Mouse (Mus musculus) MEL (cell line): ENCODE measurements at regions not wholly inside any gene's neighbourhood (a gene's known extent, or its start where the extent isn't known, plus 50 kb on each side); places are given as distances from the start of the nearest gene placed in this dataset.

Experiments
- DNase-seq: peaks from one replicate; pipeline ENCODE4 v3.0.0; 2011; ENCODE audit warnings: low read depth, low spot score
- H3K27ac ChIP-seq: 2 replicates; pipeline ENCODE4 v1.5.1; 2012; ENCODE audit warnings: low read depth, mild to moderate bottlenecking, control low read depth, low read length, moderate library complexity; ENCODE audit not compliant: control insufficient read depth
- H3K27me3 ChIP-seq, 2 experiments: fragments of 150-350 bp in 1 of 2; sonication (generic) in 1 of 2; 2 replicates each; pipeline ENCODE4 v1.6.1; 2012; ENCODE audit warnings: low read length in 2 of 2, mild to moderate bottlenecking in 2 of 2, improper control_type of control experiment in 1 of 2, moderate library complexity in 1 of 2; ENCODE audit not compliant: insufficient read depth in 2 of 2, control insufficient read depth in 1 of 2
- H3K36me3 ChIP-seq, 2 experiments: 2 replicates each; pipeline ENCODE4 v1.6.1; 2012 to 2014; ENCODE audit warnings: low read length in 2 of 2, improper control_type of control experiment in 1 of 2, inconsistent platforms in 1 of 2, mild to moderate bottlenecking in 1 of 2; ENCODE audit not compliant: insufficient read depth in 2 of 2, control insufficient read depth in 1 of 2
- H3K4me1 ChIP-seq, 2 experiments: fragments of 150-350 bp in 1 of 2; sonication (generic) in 1 of 2; 2 replicates each; pipeline ENCODE4 v1.6.1; 2012; ENCODE audit warnings: low read length in 2 of 2, improper control_type of control experiment in 1 of 2, mild to moderate bottlenecking in 1 of 2; ENCODE audit not compliant: insufficient read depth in 2 of 2, control insufficient read depth in 1 of 2
- H3K4me3 ChIP-seq, 2 experiments: fragments of 150-350 bp in 1 of 2; sonication (generic) in 1 of 2; 2 replicates each; pipeline ENCODE4 v1.5.1; 2012; ENCODE audit warnings: low read depth in 2 of 2, low read length in 2 of 2, mild to moderate bottlenecking in 2 of 2, moderate library complexity in 2 of 2, control low read depth in 1 of 2, improper control_type of control experiment in 1 of 2; ENCODE audit not compliant: control insufficient read depth in 1 of 2, insufficient read depth in 1 of 2
- H3K79me2 ChIP-seq: 2 replicates; pipeline ENCODE4 v1.6.1; 2012; ENCODE audit warnings: mild to moderate bottlenecking, low read length, moderate library complexity; ENCODE audit not compliant: control insufficient read depth, poor library complexity, insufficient read depth
- H3K9ac ChIP-seq: 2 replicates; pipeline ENCODE4 v1.6.1; 2012; ENCODE audit warnings: low read depth, mild to moderate bottlenecking, control low read depth, low read length, moderate library complexity; ENCODE audit not compliant: control insufficient read depth, poor library complexity, severe bottlenecking
- H3K9me3 ChIP-seq: fragments of 150-350 bp; sonication (generic); replicated peaks from 2 replicates; pipeline ENCODE4 v1.6.1; 2012; ENCODE audit warnings: mild to moderate bottlenecking, low read length, improper control_type of control experiment, moderate library complexity; ENCODE audit not compliant: insufficient read depth
- CHD1 ChIP-seq: IDR thresholded peaks from 2 replicates; pipeline ENCODE4 v1.6.1; 2012; ENCODE audit warnings: low read depth, mild to moderate bottlenecking, inconsistent platforms, low read length, improper control_type of control experiment
- CHD2 ChIP-seq: IDR thresholded peaks from 2 replicates; pipeline ENCODE4 v1.6.1; 2011; ENCODE audit warnings: low read length, improper control_type of control experiment
- CTCF ChIP-seq, 3 experiments: IDR thresholded peaks in 2 of 3; conservative IDR thresholded peaks in 1 of 3; 2 replicates each; pipeline ENCODE4 v1.5.1; 2011 to 2012; ENCODE audit warnings: low read length in 3 of 3, low read depth in 2 of 3, mild to moderate bottlenecking in 2 of 3, improper control_type of control experiment in 1 of 3, inconsistent platforms in 1 of 3, mixed read lengths in 1 of 3, moderate library complexity in 1 of 3; ENCODE audit not compliant: control insufficient read depth in 1 of 3, insufficient read depth in 1 of 3, poor library complexity in 1 of 3, severe bottlenecking in 1 of 3
- EP300 ChIP-seq, 2 experiments: IDR thresholded peaks; 2 replicates each; pipeline ENCODE4 v1.6.1; 2011; ENCODE audit warnings: improper control_type of control experiment in 2 of 2, low read length in 2 of 2, low read depth in 1 of 2, mild to moderate bottlenecking in 1 of 2
- ETS1 ChIP-seq: IDR thresholded peaks from 2 replicates; pipeline ENCODE4 v1.6.1; 2012; ENCODE audit warnings: low read depth, mild to moderate bottlenecking, inconsistent platforms, low read length, improper control_type of control experiment, moderate library complexity
- GABPA ChIP-seq: IDR thresholded peaks from 2 replicates; pipeline ENCODE4 v1.6.1; 2012; ENCODE audit warnings: low read depth, mild to moderate bottlenecking, inconsistent platforms, low read length, improper control_type of control experiment, moderate library complexity
- GATA1 ChIP-seq: IDR thresholded peaks from 2 replicates; pipeline ENCODE4 v1.6.1; 2011; ENCODE audit warnings: low read depth, low read length, improper control_type of control experiment
- KAT2A ChIP-seq: conservative IDR thresholded peaks from 2 replicates; pipeline ENCODE4 v1.6.1; 2012; ENCODE audit warnings: low read depth, low read length, improper control_type of control experiment, inconsistent platforms
- MAFK ChIP-seq: IDR thresholded peaks from 2 replicates; pipeline ENCODE4 v1.6.1; 2011; ENCODE audit warnings: low read depth, mild to moderate bottlenecking, low read length, improper control_type of control experiment, borderline replicate concordance
- MAX ChIP-seq: IDR thresholded peaks from 2 replicates; pipeline ENCODE4 v1.6.1; 2011; ENCODE audit warnings: low read length, improper control_type of control experiment
- MXI1 ChIP-seq: IDR thresholded peaks from 2 replicates; pipeline ENCODE4 v1.6.1; 2011; ENCODE audit warnings: mild to moderate bottlenecking, low read depth, low read length, improper control_type of control experiment
- MYB ChIP-seq: IDR thresholded peaks from 2 replicates; pipeline ENCODE4 v1.6.1; 2011; ENCODE audit warnings: mild to moderate bottlenecking, low read depth, low read length, improper control_type of control experiment
- MYC ChIP-seq: IDR thresholded peaks from 2 replicates; pipeline ENCODE4 v1.6.1; 2011; ENCODE audit warnings: low read depth, mild to moderate bottlenecking, low read length, improper control_type of control experiment, moderate library complexity
- NELFE ChIP-seq: IDR thresholded peaks from 2 replicates; pipeline ENCODE4 v1.6.1; 2011; ENCODE audit warnings: low read depth, low read length, improper control_type of control experiment
- POLR2A ChIP-seq, 2 experiments: IDR thresholded peaks; 2 replicates each; pipeline ENCODE4 v1.6.1; 2011 to 2012; ENCODE audit warnings: low read length in 2 of 2, mild to moderate bottlenecking in 2 of 2, control low read depth in 1 of 2, improper control_type of control experiment in 1 of 2, low read depth in 1 of 2, moderate library complexity in 1 of 2; ENCODE audit not compliant: control insufficient read depth in 1 of 2, insufficient read depth in 1 of 2, poor library complexity in 1 of 2
- POLR2AphosphoS2 ChIP-seq: IDR thresholded peaks from 2 replicates; pipeline ENCODE4 v1.6.1; 2011; ENCODE audit warnings: low read length, improper control_type of control experiment
- RAD21 ChIP-seq: IDR thresholded peaks from 2 replicates; pipeline ENCODE4 v1.6.1; 2011; ENCODE audit warnings: mild to moderate bottlenecking, low read depth, low read length, improper control_type of control experiment
- SMC3 ChIP-seq: IDR thresholded peaks from 2 replicates; pipeline ENCODE4 v1.6.1; 2011; ENCODE audit warnings: low read depth, low read length, improper control_type of control experiment
- TBP ChIP-seq: IDR thresholded peaks from 2 replicates; pipeline ENCODE4 v1.8.0; 2011; ENCODE audit warnings: low read depth, low read length, improper control_type of control experiment
- TCF12 ChIP-seq: IDR thresholded peaks from 2 replicates; pipeline ENCODE4 v1.6.1; 2014; ENCODE audit warnings: low read depth, mild to moderate bottlenecking, inconsistent platforms, low read length, improper control_type of control experiment, moderate library complexity
- UBTF ChIP-seq: IDR thresholded peaks from 2 replicates; pipeline ENCODE4 v1.6.1; 2012; ENCODE audit warnings: low read depth, mild to moderate bottlenecking, inconsistent platforms, low read length, improper control_type of control experiment, moderate library complexity, borderline replicate concordance; ENCODE audit not compliant: insufficient read depth
- USF1 ChIP-seq: IDR thresholded peaks from 2 replicates; pipeline ENCODE4 v1.6.1; 2014; ENCODE audit warnings: low read depth, mild to moderate bottlenecking, inconsistent platforms, low read length, improper control_type of control experiment, moderate library complexity
- USF2 ChIP-seq, 2 experiments: IDR thresholded peaks; 2 replicates each; pipeline ENCODE4 v1.6.1; 2011 to 2012; ENCODE audit warnings: improper control_type of control experiment in 2 of 2, low read length in 2 of 2, borderline replicate concordance in 1 of 2, inconsistent platforms in 1 of 2, low read depth in 1 of 2, mild to moderate bottlenecking in 1 of 2; ENCODE audit not compliant: insufficient read depth in 1 of 2
- ZC3H11A ChIP-seq: IDR thresholded peaks from 2 replicates; pipeline ENCODE4 v1.6.1; 2012; ENCODE audit warnings: low read depth, mild to moderate bottlenecking, inconsistent platforms, low read length, improper control_type of control experiment
- ZMIZ1 ChIP-seq: IDR thresholded peaks from 2 replicates; pipeline ENCODE4 v1.6.1; 2012; ENCODE audit warnings: low read depth, mild to moderate bottlenecking, inconsistent platforms, low read length, improper control_type of control experiment, moderate library complexity

DNA sequence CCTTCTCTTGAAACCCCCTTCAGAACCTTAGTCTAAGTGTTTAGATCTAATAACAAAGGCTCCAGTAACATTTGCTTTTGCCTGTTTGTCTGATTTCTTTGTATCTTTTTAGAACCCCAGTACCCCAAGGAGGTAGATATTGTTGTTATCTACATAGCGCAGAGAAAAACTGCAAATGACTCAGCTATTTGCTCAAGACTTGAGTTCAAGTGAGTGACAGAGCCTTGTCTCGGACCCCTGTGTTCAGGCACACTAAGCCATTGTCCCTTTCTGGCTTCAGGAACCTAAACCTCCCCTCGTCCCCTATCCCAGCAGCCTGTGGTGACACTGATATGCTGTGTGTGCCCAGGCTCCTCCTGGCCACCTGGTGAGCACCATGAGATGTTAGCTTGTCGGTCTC is 421.5 kb downstream of the Cd83 start (continued):
- TF ChIP-seq MAFK: peak; percentile 32; the same call in 1 of the 2 replicates
- no peak for TF ChIP-seq POLR2AphosphoS2
- no peak for TF ChIP-seq MYC
- no peak for TF ChIP-seq NELFE
- TF ChIP-seq UBTF: no peak
- no peak for TF ChIP-seq CHD2
- no peak for TF ChIP-seq USF1
- TF ChIP-seq ZMIZ1: no peak
- TF ChIP-seq KAT2A: no peak
- 0 out of 2 replicates have a peak, but pooled peaks have one; percentile 25 for TF ChIP-seq MYB
- TF ChIP-seq CHD1: no peak
- no peak for TF ChIP-seq ZC3H11A
- TF ChIP-seq CTCF (IDR thresholded peaks at IDR 0.05 in 2 of 3, conservative IDR thresholded peaks at IDR 0.05 in 1 of 3; ENCODE audit: control insufficient read depth in 1 of 3, insufficient read depth in 1 of 3, low read depth in 2 of 3, low read length in 3 of 3, poor library complexity in 1 of 3, severe bottlenecking in 1 of 3): no peak
- no peak for TF ChIP-seq SMC3
- peak; percentile 91 for TF ChIP-seq GATA1

DNA sequence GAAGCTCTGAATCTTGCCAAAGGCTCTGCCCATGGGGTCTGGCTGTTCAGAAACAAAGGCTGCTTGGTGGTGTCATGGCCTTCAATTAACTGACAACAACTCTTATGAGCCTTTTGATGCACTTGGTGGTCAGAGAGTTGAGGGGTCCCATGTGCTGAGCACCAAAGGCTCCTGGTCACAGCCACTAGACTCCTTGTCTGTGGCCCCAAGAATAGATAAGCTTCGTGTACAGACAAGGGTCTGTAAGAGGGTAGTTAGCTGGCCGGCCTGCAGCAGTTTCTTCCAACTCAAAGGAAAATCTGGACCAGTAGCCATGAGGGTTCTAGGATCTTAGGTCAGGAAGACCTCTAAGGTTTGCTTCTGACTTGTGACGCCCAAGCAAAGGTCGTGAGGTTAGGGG is 421.9 kb downstream of the Cd83 start:
- H3K9ac ChIP-seq: no peak overlapping the region
- peak overlapping the region; percentile 50 for H3K27ac ChIP-seq
- TF ChIP-seq GABPA (no peak), MYC (no peak), CHD1 (no peak)

DNA sequence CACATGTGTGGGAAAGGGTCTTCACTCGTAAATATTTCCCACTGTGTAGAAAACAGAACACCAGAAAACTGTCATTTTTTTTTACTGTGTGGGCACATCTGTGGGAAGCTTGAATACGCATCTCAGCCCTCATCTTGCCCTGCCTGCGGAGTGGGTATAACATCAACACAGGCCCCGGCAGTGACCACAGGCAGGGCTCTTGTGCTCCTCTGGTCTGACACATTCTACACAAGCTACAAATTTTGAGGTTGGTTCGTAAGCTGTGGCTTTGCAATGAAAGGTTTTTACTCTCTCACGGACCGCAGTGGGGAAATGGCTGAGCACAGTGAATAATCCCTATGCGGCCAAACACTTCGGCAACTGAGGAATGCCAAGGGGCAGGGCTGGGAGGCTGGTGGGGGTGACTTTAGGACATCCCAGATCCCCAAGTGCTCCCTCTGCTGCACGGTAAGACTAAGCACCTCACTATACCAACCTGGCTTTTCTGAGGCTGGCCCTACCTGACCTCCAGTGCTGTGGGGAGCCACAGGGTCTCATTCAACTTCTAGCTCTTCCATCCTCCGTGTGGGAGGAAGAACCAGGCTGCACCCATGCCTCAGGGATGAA is 422.9 kb downstream of the Cd83 start:
- no peaks in the 10 kb centered on the region for H3K27me3 ChIP-seq
- H3K4me3 ChIP-seq: no peak overlapping the region
- no peaks in the 10 kb centered on the region for H3K9me3 ChIP-seq
- H3K27ac ChIP-seq: no peak overlapping the region
- peaks cover 0 to 11% of the 10 kb centered on the region in 2 experiments; a peak in 2 of 4 replicates for H3K36me3 ChIP-seq
- TF ChIP-seq CTCF (IDR thresholded peaks at IDR 0.05 in 2 of 3, conservative IDR thresholded peaks at IDR 0.05 in 1 of 3; ENCODE audit: control insufficient read depth in 1 of 3, insufficient read depth in 1 of 3, low read depth in 2 of 3, low read length in 3 of 3, poor library complexity in 1 of 3, severe bottlenecking in 1 of 3) (no peak), MYC (no peak), ZMIZ1 (no peak), TCF12 (no peak), GATA1 (no peak), TBP (no peak), USF2 (IDR thresholded peaks at IDR 0.05; ENCODE audit: borderline replicate concordance in 1 of 2, insufficient read depth in 1 of 2, low read depth in 1 of 2, low read length in 2 of 2) (no peak), MAFK (no peak), UBTF (no peak), RAD21 (no peak), EP300 (IDR thresholded peaks at IDR 0.05; ENCODE audit: low read depth in 1 of 2, low read length in 2 of 2) (no peak), MXI1 (no peak), CHD1 (no peak), MAX (no peak), POLR2A (IDR thresholded peaks at IDR 0.05; ENCODE audit: control insufficient read depth in 1 of 2, insufficient read depth in 1 of 2, low read depth in 1 of 2, low read length in 2 of 2, poor library complexity in 1 of 2) (no peak), ETS1 (no peak), SMC3 (no peak), ZC3H11A (no peak)
- no peak overlapping the region for H3K9ac ChIP-seq
- no peak for DNase-seq
- no peaks in the 10 kb centered on the region for H3K79me2 ChIP-seq
- peaks cover 6 to 15% of the 10 kb centered on the region in 2 experiments for H3K4me1 ChIP-seq

More for the DNA sequence above, 421.9 kb downstream of the Cd83 start:
- no peaks in the 10 kb centered on the region for H3K79me2 ChIP-seq
- H3K36me3 ChIP-seq: peaks cover 0 to 11% of the 10 kb centered on the region in 2 experiments; a peak in 2 of 4 replicates
- no peak overlapping the region for H3K4me3 ChIP-seq
- H3K27me3 ChIP-seq: no peaks in the 10 kb centered on the region
- H3K4me1 ChIP-seq: peaks cover 6 to 15% of the 10 kb centered on the region in 2 experiments
- DNase-seq: no peak
- no peaks in the 10 kb centered on the region for H3K9me3 ChIP-seq
